Mouse (Mus musculus): ENCODE measurements around the gene Pcsk6. TPM values are rescaled to one million over a fixed set of nuclear protein-coding genes. Genes with fewer than 3 reads are reported as not detected.

Gene Pcsk6
- polyA plus RNA-seq, 1 experiment: 6.5 TPM

DNA sequence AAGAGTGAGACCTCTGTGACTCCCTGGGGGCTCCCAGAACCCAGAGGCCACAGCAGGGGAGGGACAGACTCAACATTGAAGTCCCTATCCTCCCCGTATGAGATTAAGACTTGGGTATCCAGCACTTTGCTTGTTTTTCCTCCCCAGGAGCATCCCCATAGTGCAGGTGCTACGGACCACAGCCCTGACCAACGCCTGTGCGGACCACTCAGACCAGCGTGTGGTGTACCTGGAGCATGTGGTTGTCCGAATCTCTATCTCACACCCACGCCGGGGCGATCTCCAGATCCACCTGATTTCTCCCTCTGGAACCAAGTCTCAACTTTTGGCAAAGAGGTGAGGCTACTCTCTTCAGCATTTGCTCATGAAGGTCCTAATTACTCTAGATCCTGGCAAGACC is 118.5 kb downstream of the Pcsk6 start:
- no peak for TF ChIP-seq POLR2A (IDR thresholded peaks at IDR 0.05; ENCODE audit: borderline replicate concordance, extremely low read depth, insufficient read depth, insufficient read length, poor library complexity, severe bottlenecking)
- no peak for TF ChIP-seq CTCF (IDR thresholded peaks at IDR 0.05; ENCODE audit: borderline replicate concordance, extremely low read depth, insufficient read depth, insufficient read length)
- DNase-seq (ENCODE audit: low read depth): no peak

DNA sequence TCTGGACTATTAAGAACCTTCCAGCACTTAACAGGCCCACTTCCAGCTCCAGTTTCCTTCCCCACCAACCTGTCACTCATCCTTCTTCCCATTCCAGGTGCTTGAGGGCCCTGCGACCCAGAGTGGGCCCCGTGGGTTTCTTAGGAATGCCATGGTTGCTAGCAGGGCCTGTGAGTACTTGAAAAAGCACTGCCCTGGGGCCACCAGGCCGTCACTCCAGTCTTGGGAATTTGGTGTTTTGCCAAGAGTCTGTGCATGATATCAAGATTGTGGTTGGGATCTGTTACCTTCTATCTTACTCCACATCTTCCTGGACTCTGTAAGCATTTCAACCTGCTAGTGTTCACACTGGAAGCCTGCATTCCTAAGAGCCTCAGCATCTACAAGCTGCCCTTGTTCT is 120.5 kb downstream of the Pcsk6 start:
- no peak for DNase-seq (ENCODE audit: low read depth)
- TF ChIP-seq CTCF (IDR thresholded peaks at IDR 0.05; ENCODE audit: borderline replicate concordance, extremely low read depth, insufficient read depth, insufficient read length) (no peak), POLR2A (IDR thresholded peaks at IDR 0.05; ENCODE audit: borderline replicate concordance, extremely low read depth, insufficient read depth, insufficient read length, poor library complexity, severe bottlenecking) (no peak)

DNA sequence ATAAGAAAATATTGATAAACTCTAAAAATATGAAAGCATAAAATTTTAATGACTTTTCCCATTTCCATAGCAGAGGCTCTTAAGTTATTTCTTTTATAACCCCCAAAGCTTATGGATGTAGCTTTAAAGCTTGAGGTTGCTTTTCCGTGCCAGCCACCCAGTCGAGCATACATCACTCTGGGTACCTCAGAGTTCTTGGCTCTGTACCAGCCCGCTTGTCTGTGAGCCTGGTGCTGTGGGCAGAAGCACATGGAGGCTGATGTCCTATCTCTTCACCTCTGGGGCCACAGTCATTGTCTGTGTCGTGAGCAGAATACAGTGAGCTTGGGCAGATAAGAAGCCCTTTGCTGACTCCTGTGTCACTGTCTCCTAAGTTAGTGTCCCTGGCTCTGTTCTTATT is 126.7 kb downstream of the Pcsk6 start:
- TF ChIP-seq POLR2A (IDR thresholded peaks at IDR 0.05; ENCODE audit: borderline replicate concordance, extremely low read depth, insufficient read depth, insufficient read length, poor library complexity, severe bottlenecking): no peak
- TF ChIP-seq CTCF (IDR thresholded peaks at IDR 0.05; ENCODE audit: borderline replicate concordance, extremely low read depth, insufficient read depth, insufficient read length): no peak
- DNase-seq (ENCODE audit: low read depth): no peak

DNA sequence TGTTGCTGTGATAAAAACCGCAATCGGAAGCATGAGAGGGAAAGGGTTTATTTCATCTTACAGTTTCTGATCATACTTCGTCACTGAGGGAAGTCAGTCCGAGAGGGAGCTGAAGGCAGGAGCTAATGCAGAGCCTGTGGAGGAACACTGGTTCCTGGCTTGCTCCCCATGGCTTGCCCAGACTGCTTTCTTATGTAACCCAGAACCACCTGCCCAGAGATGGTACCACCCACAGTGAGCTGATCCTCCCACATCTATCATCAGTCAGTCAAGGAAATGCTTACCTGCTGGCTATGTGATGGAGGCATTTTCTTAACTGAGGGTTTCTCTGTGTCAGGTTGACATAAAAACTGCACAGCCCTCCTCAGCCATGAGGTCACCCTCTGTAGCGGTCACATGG is 127.2 kb downstream of the Pcsk6 start:
- TF ChIP-seq CTCF (IDR thresholded peaks at IDR 0.05; ENCODE audit: borderline replicate concordance, extremely low read depth, insufficient read depth, insufficient read length) (no peak), POLR2A (IDR thresholded peaks at IDR 0.05; ENCODE audit: borderline replicate concordance, extremely low read depth, insufficient read depth, insufficient read length, poor library complexity, severe bottlenecking) (no peak)
- no peak for DNase-seq (ENCODE audit: low read depth)

DNA sequence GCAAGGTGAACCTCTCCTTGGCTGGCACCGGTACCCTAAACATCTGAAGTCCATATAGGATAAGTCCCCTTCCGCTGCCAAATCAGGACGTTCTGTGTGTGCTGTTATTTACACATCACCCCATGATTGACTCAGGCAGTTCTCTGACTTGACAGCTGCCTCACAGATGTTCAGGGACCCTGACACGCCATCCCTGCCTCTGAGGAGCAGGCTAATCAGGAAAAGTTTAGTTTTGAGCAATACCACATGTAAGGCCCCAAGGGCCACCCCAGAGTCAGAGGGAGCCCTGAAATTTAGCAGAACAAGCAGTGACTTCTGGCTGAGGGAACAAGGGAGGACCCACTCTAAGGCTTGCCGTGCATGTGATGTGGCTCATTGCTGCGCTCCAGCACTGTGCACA is 130.8 kb downstream of the Pcsk6 start:
- TF ChIP-seq POLR2A (IDR thresholded peaks at IDR 0.05; ENCODE audit: borderline replicate concordance, extremely low read depth, insufficient read depth, insufficient read length, poor library complexity, severe bottlenecking): no peak
- TF ChIP-seq CTCF (IDR thresholded peaks at IDR 0.05; ENCODE audit: borderline replicate concordance, extremely low read depth, insufficient read depth, insufficient read length): no peak
- no peak for DNase-seq (ENCODE audit: low read depth)

DNA sequence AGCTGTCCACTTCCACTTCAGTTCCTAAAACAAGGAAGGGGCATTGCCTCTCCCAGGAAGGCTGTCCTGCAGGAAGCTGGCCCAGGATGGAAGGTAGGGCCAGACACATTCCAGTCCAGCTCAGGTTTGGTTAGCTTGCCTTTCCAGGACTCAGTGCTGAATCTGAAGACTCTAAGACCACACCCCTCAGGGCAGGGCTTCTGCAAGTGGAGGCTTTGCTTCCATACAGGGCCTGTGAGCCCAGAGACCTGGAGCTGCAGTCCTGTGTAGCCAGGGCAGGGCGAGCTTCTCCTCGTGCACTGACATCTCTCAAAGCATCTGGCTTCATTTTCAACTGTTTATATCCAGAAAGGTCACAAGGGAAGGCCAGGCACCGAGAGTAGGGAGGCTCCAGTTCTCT is 131.9 kb downstream of the Pcsk6 start:
- DNase-seq (ENCODE audit: low read depth): no peak
- no peak for TF ChIP-seq POLR2A (IDR thresholded peaks at IDR 0.05; ENCODE audit: borderline replicate concordance, extremely low read depth, insufficient read depth, insufficient read length, poor library complexity, severe bottlenecking)
- TF ChIP-seq CTCF (IDR thresholded peaks at IDR 0.05; ENCODE audit: borderline replicate concordance, extremely low read depth, insufficient read depth, insufficient read length): no peak

DNA sequence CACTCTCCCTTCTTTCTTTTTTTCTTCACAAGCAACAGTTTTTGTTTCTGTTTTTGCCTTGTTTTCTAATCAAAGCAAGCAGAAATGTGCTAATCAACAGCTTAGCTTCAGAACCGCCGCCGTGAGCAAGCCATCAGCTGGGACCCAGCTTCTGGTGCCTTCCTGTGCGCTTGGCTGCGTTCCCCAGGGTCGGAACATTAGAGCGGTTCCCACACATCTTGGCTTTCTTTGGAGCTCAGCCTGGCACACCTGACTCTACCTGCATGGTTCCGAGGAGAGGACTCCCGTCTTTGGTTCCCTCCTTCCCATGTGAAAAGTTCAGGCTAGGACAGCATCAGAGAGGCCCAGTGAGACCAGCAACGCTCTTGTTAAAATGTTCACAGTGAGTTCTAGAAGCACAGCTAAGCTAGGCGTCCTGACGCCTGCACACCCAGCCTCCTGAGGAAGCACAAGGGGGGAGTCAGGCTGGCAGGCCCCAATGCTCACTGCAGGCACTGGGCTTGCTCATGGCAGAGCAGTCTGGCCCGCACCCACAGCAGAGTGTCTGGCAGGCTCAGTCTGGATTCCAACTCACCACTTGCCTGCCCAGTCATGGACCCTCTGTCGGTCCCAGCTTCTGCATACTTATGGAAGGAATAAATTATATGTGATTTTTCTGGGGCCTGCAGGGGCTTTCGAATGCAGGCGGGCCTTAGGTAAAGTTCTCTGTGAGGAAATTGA is 139.7 kb downstream of the Pcsk6 start:
- TF ChIP-seq POLR2A (IDR thresholded peaks at IDR 0.05; ENCODE audit: borderline replicate concordance, extremely low read depth, insufficient read depth, insufficient read length, poor library complexity, severe bottlenecking) (no peak), CTCF (IDR thresholded peaks at IDR 0.05; ENCODE audit: borderline replicate concordance, extremely low read depth, insufficient read depth, insufficient read length) (no peak)
- DNase-seq (ENCODE audit: low read depth): no peak

DNA sequence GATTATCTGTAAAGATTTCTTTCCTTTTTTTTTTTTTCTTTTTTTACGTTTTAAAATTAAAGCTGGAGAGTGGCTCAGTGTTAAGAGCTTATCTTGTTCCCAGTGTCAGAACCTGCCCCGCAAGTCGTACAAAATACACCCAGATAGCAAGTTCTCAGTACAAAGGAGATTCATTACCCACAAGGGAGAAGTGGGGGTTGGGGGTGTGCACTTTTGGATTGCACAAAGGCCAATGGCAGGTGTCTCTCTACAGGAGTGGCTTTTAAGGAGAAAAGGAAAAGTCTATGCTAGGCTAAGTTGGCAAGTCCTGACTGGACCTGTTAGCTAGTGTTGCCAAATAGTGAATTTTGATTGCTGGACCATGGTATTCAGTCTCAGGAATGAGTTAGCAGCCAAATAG is 140.3 kb downstream of the Pcsk6 start:
- no peak for DNase-seq (ENCODE audit: low read depth)
- TF ChIP-seq POLR2A (IDR thresholded peaks at IDR 0.05; ENCODE audit: borderline replicate concordance, extremely low read depth, insufficient read depth, insufficient read length, poor library complexity, severe bottlenecking) (no peak), CTCF (IDR thresholded peaks at IDR 0.05; ENCODE audit: borderline replicate concordance, extremely low read depth, insufficient read depth, insufficient read length) (no peak)

DNA sequence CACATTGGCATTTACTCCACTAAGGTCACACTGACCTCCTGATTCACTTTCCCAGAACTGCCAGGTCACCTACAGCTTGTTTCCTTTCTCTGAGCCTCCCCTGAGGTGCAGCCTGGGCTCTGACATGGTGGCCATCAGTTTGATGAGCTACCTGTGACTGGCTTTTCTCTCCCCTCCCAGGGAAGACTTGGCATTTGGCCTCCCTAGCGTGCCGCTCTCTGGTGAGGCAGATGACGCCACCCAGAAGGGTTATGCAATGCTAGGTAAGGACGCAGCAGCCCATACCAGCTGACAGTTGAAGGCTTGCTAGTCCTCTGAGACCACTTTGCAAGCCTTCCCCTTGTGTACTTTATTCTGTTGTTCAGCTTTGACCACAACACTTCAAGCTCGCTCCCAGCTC is 141.9 kb downstream of the Pcsk6 start:
- no peak for DNase-seq (ENCODE audit: low read depth)
- TF ChIP-seq CTCF (IDR thresholded peaks at IDR 0.05; ENCODE audit: borderline replicate concordance, extremely low read depth, insufficient read depth, insufficient read length): no peak
- no peak for TF ChIP-seq POLR2A (IDR thresholded peaks at IDR 0.05; ENCODE audit: borderline replicate concordance, extremely low read depth, insufficient read depth, insufficient read length, poor library complexity, severe bottlenecking)

DNA sequence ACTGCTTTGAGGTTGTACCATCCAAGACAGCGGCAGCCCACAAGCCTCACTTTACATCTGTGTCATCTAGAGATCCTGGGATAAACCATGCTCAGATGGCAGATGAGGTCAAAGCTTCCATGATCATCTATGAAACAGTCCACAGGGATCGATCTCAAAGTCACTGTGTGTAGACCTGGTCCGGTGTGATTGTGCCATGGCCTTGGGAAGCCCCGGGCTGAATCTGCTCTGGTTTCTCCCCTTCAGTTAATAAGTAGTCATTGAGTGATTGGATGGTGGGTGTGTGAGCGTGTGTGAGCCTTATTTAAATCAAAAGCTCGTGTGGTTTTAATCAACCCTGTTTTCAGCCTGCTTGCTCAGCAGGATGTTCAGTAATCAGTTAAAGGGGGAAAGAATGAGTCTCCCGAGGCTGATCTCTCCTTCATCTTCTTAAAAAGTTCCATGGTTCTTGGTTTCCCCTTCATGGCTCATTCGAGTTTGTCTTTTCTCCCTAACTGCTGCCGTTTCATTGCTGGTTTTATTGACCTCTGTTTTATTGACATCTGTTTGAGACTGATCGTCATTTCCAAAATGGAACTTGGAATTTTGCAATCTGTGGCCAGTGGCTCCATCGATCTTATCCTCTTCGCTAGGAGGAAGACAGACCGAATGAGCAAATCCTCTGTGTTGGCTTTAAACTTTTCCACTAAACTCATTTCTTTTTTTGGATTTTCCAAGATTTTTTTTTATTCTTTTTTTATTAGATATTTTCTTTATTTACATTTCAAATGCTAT is 142.5 kb downstream of the Pcsk6 start:
- no peak for DNase-seq (ENCODE audit: low read depth)
- TF ChIP-seq POLR2A (IDR thresholded peaks at IDR 0.05; ENCODE audit: borderline replicate concordance, extremely low read depth, insufficient read depth, insufficient read length, poor library complexity, severe bottlenecking) (no peak), CTCF (IDR thresholded peaks at IDR 0.05; ENCODE audit: borderline replicate concordance, extremely low read depth, insufficient read depth, insufficient read length) (no peak)

DNA sequence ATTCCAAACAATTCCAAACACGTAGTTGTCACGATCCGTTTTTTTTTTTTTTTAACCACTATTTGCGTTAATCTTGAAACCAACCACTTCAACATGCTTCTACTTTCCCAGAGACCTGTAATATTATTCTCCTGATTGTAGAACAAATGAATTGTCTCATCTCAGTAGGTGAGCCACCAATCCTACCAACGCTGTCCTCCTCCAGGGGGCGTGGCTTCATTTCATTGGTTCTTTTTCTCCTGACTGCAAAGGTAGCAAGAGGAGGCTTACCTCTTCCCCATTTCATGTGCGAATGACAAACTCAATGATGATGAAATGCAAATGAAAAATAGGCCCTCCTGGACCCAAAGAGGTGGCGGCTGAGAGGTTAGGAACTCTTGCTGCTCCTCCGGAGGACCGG is 143.5 kb downstream of the Pcsk6 start:
- DNase-seq (ENCODE audit: low read depth): no peak
- no peak for TF ChIP-seq POLR2A (IDR thresholded peaks at IDR 0.05; ENCODE audit: borderline replicate concordance, extremely low read depth, insufficient read depth, insufficient read length, poor library complexity, severe bottlenecking)
- no peak for TF ChIP-seq CTCF (IDR thresholded peaks at IDR 0.05; ENCODE audit: borderline replicate concordance, extremely low read depth, insufficient read depth, insufficient read length)

All from brain, embryonic 14.5 days (tissue).